Mouse (Mus musculus) lung, adult 2 months (tissue): ENCODE data around the gene Sphkap. TPM values are rescaled to one million over a fixed set of nuclear protein-coding genes. Genes with fewer than 3 reads are reported as not detected.

ENCODE experiments used
- DNase-seq: peaks from one replicate; pipeline ENCODE4 v3.0.0; 2022
- H3K4me1 ChIP-seq: fragments of 200-500 bp; 2 replicates; pipeline ENCODE4 v1.6.1; 2011; ENCODE audit warnings: low read length; ENCODE audit not compliant: control insufficient read depth, insufficient read depth
- H3K4me3 ChIP-seq: fragments of 200-500 bp; replicated peaks from 2 replicates; pipeline ENCODE3; 2011; ENCODE audit warnings: low read depth, mild to moderate bottlenecking, control low read depth, low read length; ENCODE audit errors: extremely low read depth
- CTCF ChIP-seq: fragments of 200-500 bp; IDR thresholded peaks from 2 replicates; pipeline ENCODE4 v1.5.1; 2011; ENCODE audit warnings: mild to moderate bottlenecking, low read length, control low read depth; ENCODE audit not compliant: insufficient read depth
- POLR2A ChIP-seq: fragments of 200-500 bp; IDR thresholded peaks from 2 replicates; pipeline ENCODE4 v1.6.1; 2011; ENCODE audit warnings: low read depth, mild to moderate bottlenecking, control low read depth, low read length, borderline replicate concordance; ENCODE audit errors: extremely low read depth
- WGBS: fragments of 180-500 bp; shearing (Covaris S2); methylation state at CpG from one replicate; pipeline ENCODE4 v1.1.7; 2018; 5-methylcytosine and 5-hydroxymethylcytosine counted together
- polyA plus RNA-seq: library from polyadenylated mRNA; depleted of rRNA; stranded (reverse); fragments of >200 nt; gene quantifications from 2 replicates; pipeline ENCODE4 v1.2.3, GENCODE M21; 2012

Sphkap gene
- polyA plus RNA-seq, 1 experiment = 0.77 TPM

- Histone ChIP-seq H3K4me1 (no peaks in the 10 kb centered on the region), H3K4me3 (no peak overlapping the region)
- 73% methylated on average over 9 of the region's 9 CpGs for WGBS
- no peak for TF ChIP-seq POLR2A
- no peak for TF ChIP-seq CTCF
- DNase-seq = no peak
Observed at GRCm38 (mm10) chr1:83315146-83315545, 92.9 kb downstream of the Sphkap start.

GRCm38 (mm10) chr1:83311607-83312295, 96.2 kb downstream of the Sphkap start:
- no peak for DNase-seq
- H3K4me1 ChIP-seq = no peaks in the 10 kb centered on the region
- H3K4me3 ChIP-seq = no peak overlapping the region
- WGBS = 77% methylated on average over 6 of the region's 6 CpGs
- TF ChIP-seq POLR2A = no peak
- no peak for TF ChIP-seq CTCF

- WGBS = 76% methylated on average over 6 of the region's 6 CpGs
- no peak for DNase-seq
- TF ChIP-seq CTCF = no peak
- TF ChIP-seq POLR2A = no peak
- no peak overlapping the region for H3K4me3 ChIP-seq
- H3K4me1 ChIP-seq = no peaks in the 10 kb centered on the region
Observed at GRCm38 (mm10) chr1:83297137-83298076, 110.6 kb downstream of the Sphkap start.

- no peak for TF ChIP-seq CTCF
- TF ChIP-seq POLR2A = no peak
- no peak for DNase-seq
- Histone ChIP-seq H3K4me1 (no peaks in the 10 kb centered on the region), H3K4me3 (no peak overlapping the region)
- WGBS = 62% methylated on average over 7 of the region's 7 CpGs
Observed at GRCm38 (mm10) chr1:83285866-83286265, 122.1 kb downstream of the Sphkap start.

- WGBS = 79% methylated on average over 11 of the region's 11 CpGs
- DNase-seq = no peak
- H3K4me3 ChIP-seq = no peak overlapping the region
- TF ChIP-seq POLR2A (no peak), CTCF (no peak)
- H3K4me1 ChIP-seq = no peaks in the 10 kb centered on the region
Observed at GRCm38 (mm10) chr1:83277044-83277443, 131.0 kb downstream of the Sphkap start.

- whole genome bisulfite sequencing = 83% methylated on average over 9 of the region's 9 CpGs
- TF ChIP-seq POLR2A = no peak
- no peak for TF ChIP-seq CTCF
- no peaks in the 10 kb centered on the region for H3K4me1 ChIP-seq
- no peak overlapping the region for H3K4me3 ChIP-seq
- DNase-seq = no peak
Observed at GRCm38 (mm10) chr1:83276637-83277036, 131.4 kb downstream of the Sphkap start.

- no peak for TF ChIP-seq POLR2A
- no peak for TF ChIP-seq CTCF
- WGBS = 78% methylated on average over 1 of the region's 1 CpGs
- Histone ChIP-seq H3K4me1 (no peaks in the 10 kb centered on the region), H3K4me3 (no peak overlapping the region)
- no peak for DNase-seq
Observed at GRCm38 (mm10) chr1:83251746-83252145, 156.3 kb downstream of the Sphkap start.

- no peaks in the 10 kb centered on the region for H3K4me1 ChIP-seq
- no peak overlapping the region for H3K4me3 ChIP-seq
- 76% methylated on average over 1 of the region's 1 CpGs for WGBS
- TF ChIP-seq CTCF (no peak), POLR2A (no peak)
- no peak for DNase-seq
Observed at GRCm38 (mm10) chr1:83248235-83248746, 159.7 kb downstream of the Sphkap start.

GRCm38 (mm10) chr1:83227946-83228345, 180.1 kb downstream of the Sphkap start:
- DNase-seq = no peak
- no peak for TF ChIP-seq CTCF
- TF ChIP-seq POLR2A = no peak
- Histone ChIP-seq H3K4me1 (no peaks in the 10 kb centered on the region), H3K4me3 (no peak overlapping the region)
- 63% methylated on average over 3 of the region's 3 CpGs for WGBS

GRCm38 (mm10) chr1:83224423-83224960, 183.5 kb downstream of the Sphkap start:
- TF ChIP-seq POLR2A (no peak), CTCF (no peak)
- no peaks in the 10 kb centered on the region for H3K4me1 ChIP-seq
- no peak overlapping the region for H3K4me3 ChIP-seq
- DNase-seq = no peak
